Mouse (Mus musculus) MN1 (cell line): Measurements from ENCODE around the gene Rhox13.

ENCODE experiments used
- DNase-seq: peaks from one replicate; pipeline ENCODE4 v3.0.0-alpha.2; 2016; ENCODE audit warnings: low spot score

Rhox13 gene

DNA sequence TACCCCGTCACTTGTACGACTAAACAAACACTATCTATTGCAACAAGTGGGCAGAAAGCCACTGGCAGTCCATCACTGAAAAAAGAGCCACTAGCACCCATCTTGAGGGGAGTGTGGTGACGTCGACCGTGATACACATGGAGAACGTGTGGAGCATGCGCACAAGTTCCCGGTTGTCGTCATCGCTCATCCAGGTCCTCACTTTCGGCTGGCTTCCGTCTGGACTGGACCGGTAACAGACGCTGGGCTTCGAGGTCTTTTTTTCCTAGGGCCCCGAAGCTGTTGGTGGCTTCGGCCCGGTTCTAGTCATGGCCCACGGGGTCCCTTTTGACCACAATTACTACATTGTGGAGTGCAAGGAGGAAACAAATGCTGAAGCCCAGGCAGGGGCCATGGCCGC is at the start of gene Rhox13:
Rhox13 (plus strand) TSS at position 238 of the 400 bp plus-strand sequence.
- no peak for DNase-seq

DNA sequence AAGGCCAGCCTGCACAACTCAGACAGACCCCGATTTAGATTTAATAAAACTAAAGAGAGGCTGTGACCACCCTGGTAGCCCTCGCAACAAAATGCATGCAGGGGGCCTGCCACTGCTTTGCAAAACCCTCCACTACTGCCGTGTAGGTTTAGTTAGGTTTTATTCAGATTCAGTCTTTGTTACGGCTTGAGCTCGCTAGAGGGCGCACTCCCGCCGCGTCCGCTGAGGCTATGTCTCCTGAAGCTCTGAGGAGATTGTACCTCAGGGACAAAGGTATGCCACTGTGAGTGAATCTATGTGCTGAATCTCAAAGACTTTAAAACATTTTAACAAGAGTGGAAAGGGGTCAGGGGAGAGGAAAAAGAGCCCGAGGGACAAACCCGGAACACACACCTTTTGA is 36.8 kb upstream of the Rhox13 start:
- DNase-seq = peak; percentile 6

DNA sequence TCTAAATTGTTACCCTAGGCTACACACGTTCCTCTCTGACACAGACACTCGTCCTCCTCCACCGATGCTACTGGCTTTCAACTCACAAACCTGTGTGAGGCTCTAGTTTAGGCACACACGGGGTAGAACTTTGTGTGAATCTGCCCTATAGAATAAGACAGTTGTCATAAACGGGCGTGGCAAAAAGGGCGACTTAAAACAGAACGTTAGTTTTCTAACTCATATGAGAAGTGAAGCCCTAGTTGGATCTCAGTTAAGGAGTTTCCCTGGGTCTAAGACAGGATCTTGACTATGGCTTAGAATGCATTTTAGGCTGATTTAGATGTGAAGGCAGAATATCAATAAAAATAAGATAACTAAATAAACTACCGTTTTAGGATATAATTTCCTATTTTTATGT is 36.0 kb upstream of the Rhox13 start, which contains the start of gene Rhox11:
Rhox11 (minus strand) TSS at position 101 of the 400 bp plus-strand sequence.
- DNase-seq = no peak

DNA sequence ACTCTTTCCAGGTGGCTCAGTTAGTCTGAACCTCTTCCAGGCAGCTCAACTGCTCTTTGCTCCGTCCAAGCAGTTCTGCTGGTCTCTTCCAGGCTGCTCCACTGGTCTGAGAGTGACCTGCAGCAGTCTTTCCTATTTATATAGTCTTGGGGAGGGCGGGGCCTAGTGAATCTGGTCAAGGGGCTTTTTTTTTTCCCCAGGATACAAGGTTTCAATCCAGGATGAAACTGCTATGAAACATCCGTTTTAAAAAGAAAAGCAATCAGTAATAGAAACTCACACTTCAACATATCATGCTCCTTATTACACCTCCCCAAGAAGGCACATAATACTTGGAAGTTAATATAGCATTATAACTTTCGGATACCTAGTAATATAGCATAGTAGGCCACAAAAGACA is 10.2 kb upstream of the Rhox13 start, which contains the start of gene Rhox12:
Rhox12 (minus strand) TSS at position 101 of the 400 bp plus-strand sequence.
- DNase-seq = no peak

DNA sequence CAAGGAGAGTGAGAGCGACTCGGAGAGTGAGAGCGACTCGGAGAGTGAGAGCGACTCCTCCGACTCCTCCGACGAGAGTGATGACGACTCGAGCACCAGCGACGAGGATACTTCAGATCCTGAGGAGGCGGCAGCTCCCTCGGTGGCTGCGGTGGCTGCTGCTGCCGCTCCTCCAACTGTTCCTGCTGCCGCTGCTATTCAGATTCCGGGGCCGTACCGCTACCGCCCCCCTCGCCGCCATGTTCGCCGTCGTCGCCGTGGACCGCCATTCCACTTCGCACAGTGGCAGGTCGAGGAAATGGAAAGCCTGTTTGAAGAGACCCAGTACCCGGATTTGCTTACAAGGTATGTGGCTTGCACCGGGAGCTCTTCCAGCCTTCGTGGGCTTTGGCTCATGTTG is 459 bp downstream of the Rhox13 start:
- no peak for DNase-seq

DNA sequence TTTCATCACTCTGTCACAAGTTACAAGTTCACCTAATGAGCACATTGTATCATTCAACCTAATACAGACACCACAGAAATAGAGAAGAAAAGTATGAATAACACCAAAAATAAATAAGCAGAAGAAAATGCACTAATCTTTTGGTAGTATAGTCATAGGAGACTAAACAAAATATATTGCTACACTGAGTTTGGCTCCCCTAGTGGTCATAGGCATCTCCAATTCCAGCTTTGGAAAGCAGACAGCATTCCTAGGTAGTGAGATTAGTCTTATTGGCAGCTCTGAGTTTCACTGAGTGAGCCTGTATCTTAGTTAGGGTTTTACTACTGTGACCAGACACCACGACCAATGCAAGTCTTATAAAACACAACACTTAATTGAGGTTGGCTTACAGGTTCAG is 38.1 kb downstream of the Rhox13 start:
- DNase-seq = no peak

DNA sequence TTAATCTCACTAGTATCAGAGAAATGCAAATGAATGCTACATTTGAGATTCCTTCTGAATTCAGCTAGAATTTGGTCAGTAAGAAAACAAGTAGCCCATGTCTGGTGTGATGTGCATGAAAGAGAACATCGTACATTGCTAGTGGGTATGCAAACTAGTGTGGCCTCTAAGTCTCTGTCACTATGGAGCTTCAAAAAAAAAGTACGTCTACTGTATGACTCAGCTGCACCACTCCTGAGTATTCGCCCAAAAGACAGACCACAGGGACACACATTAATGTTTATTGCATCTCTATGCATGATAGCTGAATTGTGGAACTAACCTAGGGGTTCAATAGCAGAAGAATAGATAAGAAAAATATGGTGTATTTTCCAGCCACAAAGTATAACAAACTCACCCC is 44.3 kb downstream of the Rhox13 start:
- DNase-seq = no peak

DNA sequence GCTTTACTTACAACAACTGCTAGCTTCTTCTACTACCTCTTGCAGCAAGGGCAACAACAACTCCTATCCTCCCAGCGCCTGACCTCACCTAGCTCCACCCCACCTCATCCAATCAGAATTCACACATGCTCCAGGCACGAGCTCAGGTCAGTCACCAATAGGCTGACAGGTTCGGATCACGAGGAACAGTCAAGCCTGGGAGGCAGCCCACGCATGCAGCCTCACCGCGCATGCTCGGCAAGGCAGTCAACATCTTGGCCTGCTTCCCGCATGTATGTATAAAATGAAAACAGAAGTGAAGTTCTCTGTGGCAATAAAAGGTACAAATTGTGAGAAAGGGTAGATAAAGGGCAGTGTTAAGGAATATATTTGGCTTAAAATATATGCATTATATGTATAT is 45.0 kb downstream of the Rhox13 start:
- DNase-seq = no peak

DNA sequence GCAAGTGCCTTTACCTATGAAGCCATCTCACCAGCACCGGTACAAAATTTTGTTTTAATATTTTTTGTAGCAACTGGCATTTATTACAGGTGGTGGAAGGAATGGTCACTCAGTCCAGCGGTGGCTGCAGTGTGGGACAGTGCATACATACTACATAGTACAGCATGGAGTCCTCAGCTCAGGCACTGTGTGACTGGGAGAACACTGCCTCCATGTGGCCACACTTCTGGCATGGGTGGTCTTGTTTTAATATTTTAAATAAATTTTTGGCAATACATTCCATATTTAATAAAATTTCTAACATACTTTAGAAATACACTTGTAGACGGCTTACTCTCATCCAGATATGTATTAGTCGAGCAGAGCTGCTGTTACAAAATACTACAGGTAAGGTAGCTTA is 45.6 kb downstream of the Rhox13 start:
- DNase-seq = no peak
